Mouse (Mus musculus): ENCODE measurements at regions not wholly inside any gene's neighbourhood (a gene's known extent, or its start where the extent isn't known, plus 50 kb on each side); places are given as distances from the start of the nearest gene placed in this dataset.

DNA sequence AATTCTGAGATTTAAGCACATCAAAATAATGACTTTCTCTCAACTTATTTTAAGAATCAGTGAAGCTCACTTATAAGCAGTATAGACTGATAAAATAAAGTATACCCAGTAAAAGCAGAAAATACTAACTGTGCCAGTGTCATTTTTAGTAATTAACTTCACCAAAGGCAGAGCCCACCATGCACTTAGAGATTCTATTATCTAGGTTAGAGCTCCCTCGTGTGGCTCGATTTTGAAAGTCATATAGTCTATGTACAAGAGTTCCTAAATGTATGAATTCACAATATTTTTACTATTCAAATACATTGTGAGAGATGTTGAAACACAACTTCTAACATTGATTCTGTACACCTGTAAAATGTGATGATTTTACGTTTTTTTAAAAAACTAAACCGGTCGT is 589.3 kb downstream of the Kcnj3 start:
- in situ Hi-C loops (cut with MboI; ENCODE audit: low sequenced_read_pairs) = loop anchor here (10.0 kb wide), 1 partner anchor 930 kb away; no protein-coding TSS in a partner anchor

DNA sequence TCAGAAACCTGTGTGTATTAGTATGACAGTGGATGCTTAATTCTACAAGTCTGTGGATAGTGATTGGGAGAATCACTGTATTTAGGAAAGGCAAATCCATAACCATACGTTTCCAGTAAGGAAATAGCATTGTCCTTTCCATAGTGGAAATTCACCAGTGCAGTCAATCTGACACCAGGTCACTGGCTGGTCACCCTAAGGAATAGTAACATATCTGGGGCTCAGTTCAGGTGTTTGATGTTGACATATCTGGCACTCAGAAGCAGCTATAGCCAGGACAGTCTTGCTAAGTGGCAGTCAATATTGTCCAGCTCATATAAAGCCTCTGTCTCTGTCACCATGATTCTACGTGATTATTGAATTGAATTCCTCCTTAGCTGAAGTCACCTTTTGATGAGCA is 593.2 kb downstream of the Kcnj3 start:
- in situ Hi-C loops (cut with MboI; ENCODE audit: low sequenced_read_pairs) = loop anchor here (10.0 kb wide), 1 partner anchor 934 kb away; no protein-coding TSS in a partner anchor

Measured in CH12F3 (cell line).